Mouse (Mus musculus): ENCODE results near the gene Ttc29.

DNA sequence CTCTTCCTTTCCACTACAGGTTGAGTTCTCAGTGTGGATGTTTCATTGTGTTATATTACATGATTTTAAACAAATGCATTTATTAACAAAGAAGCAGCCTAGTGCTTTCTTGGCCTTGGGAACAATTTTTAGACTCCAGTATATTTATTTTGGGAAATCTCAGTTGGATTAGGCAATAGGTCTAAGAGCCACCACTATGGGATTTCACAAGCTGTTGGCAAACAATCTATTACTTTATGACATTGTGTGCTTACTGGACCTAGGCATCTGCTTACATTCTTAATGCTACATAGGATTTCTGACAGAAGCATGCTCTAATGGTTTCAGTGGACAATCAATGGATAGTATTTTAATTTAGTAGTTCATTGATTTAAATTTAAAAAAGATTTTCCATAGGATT, 26.0 kb upstream of the Ttc29 start:
- TF ChIP-seq CTCF (IDR thresholded peaks at IDR 0.05; ENCODE audit: borderline replicate concordance, control insufficient read depth, extremely low read depth, insufficient read depth, low read length, poor library complexity), result no peak
- no peak for TF ChIP-seq POLR2A (IDR thresholded peaks at IDR 0.05; ENCODE audit: control insufficient read depth, extremely low read depth, insufficient read depth, low read length, poor library complexity)

Measured in thymus, adult 2 months (tissue).